Mouse (Mus musculus) liver, postnatal 0 days (tissue): ENCODE measurements around the gene AC109138.7.

ENCODE experiments used
- CTCF ChIP-seq: sonication (generic); IDR thresholded peaks from 2 replicates; pipeline ENCODE4 v1.5.1; 2016; ENCODE audit warnings: antibody characterized with exemption, low read depth
- EP300 ChIP-seq: IDR thresholded peaks from 2 replicates; pipeline ENCODE4 v1.6.1; 2016; ENCODE audit warnings: antibody characterized with exemption, low read depth, mild to moderate bottlenecking

DNA sequence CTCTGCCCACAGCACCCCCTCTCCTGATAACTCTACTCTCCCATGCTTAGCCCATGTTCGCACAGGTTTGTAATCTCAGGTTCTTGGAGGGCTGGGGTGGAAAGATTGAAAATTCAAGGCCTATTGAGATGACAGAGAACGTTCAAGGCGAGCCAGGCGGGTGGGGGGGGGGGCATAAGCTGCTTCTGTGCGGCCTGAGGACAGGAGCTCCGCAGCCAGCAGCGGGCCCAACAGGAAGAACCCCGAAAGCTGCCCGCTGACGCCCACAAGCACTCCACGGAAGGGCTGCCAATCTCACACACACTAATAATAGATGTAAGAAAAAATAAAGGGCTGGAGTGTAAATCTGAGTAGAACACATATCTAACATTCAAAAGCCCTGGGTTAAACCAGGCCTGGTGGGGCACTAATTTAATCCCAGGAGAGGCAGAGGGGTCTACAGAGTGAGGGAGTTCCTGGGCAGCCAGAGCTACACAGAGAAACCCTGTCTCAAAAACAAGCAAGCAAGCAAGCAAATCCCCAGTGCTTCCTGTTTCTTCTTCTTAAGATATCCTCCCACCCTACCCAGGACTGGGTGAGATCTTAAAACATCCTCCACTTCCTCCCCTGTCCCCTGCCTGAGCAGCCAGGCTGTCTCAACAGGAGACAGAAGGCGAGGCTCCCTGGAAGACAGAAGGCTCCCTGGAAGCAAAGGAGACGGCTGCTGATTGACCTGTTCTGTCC lies 10.4 kb upstream of the AC109138.7 start:
- TF ChIP-seq CTCF (no peak), EP300 (no peak)
